Mouse (Mus musculus) spleen, adult 2 months (tissue): ENCODE data around the gene Gtf2ird1.

Source experiments
- CTCF ChIP-seq: fragments of 200-500 bp; IDR thresholded peaks from 2 replicates; pipeline ENCODE4 v1.5.1; 2011; ENCODE audit warnings: mild to moderate bottlenecking, inconsistent platforms; ENCODE audit not compliant: insufficient read depth, insufficient read length, insufficient replicate concordance; ENCODE audit errors: extremely low read depth
- POLR2A ChIP-seq: fragments of 200-500 bp; IDR thresholded peaks from 2 replicates; pipeline ENCODE4 v1.6.1; 2011; ENCODE audit warnings: low read depth, low read length, inconsistent platforms

GRCm38 (mm10) chr5:134470538-134471169 is 14.1 kb upstream of the Gtf2ird1 start:
- TF ChIP-seq CTCF (no peak), POLR2A (no peak)
